Mouse (Mus musculus) CH12.LX (cell line): ENCODE measurements at regions not wholly inside any gene's neighbourhood (a gene's known extent, or its start where the extent isn't known, plus 50 kb on each side); places are given as distances from the start of the nearest gene placed in this dataset.
"Not testable (repeated sequence)": the region's sequence is repeated elsewhere in the genome, so short reads cannot be mapped to it uniquely, and the experiment has no call there.

Source experiments
- CHD1 ChIP-seq: IDR thresholded peaks from 2 replicates; pipeline ENCODE4 v1.6.1; 2012; ENCODE audit warnings: low read depth, low read length, improper control_type of control experiment, inconsistent platforms
- CHD2 ChIP-seq: IDR thresholded peaks from 2 replicates; pipeline ENCODE4 v1.6.1; 2011; ENCODE audit warnings: low read length, improper control_type of control experiment
- CTCF ChIP-seq, 2 experiments: IDR thresholded peaks in 1 of 2; conservative IDR thresholded peaks in 1 of 2; 2 replicates each; pipeline ENCODE4 v1.5.1; 2011 to 2012; ENCODE audit warnings: low read depth in 2 of 2, low read length in 2 of 2, improper control_type of control experiment in 1 of 2, inconsistent platforms in 1 of 2, mild to moderate bottlenecking in 1 of 2, moderate library complexity in 1 of 2
- ELF1 ChIP-seq: IDR thresholded peaks from 2 replicates; pipeline ENCODE4 v1.6.1; 2014; ENCODE audit warnings: low read depth, mild to moderate bottlenecking, inconsistent platforms, low read length, improper control_type of control experiment
- HCFC1 ChIP-seq: IDR thresholded peaks from 2 replicates; pipeline ENCODE4 v1.6.1; 2012; ENCODE audit warnings: low read depth, mild to moderate bottlenecking, inconsistent platforms, low read length, improper control_type of control experiment
- MAZ ChIP-seq: IDR thresholded peaks from 2 replicates; pipeline ENCODE4 v1.6.1; 2012; ENCODE audit warnings: low read depth, mild to moderate bottlenecking, inconsistent platforms, low read length, improper control_type of control experiment, moderate library complexity
- MXI1 ChIP-seq: IDR thresholded peaks from 2 replicates; pipeline ENCODE4 v1.6.1; 2011; ENCODE audit warnings: mild to moderate bottlenecking, low read depth, low read length, improper control_type of control experiment
- NELFE ChIP-seq: IDR thresholded peaks from 2 replicates; pipeline ENCODE4 v1.6.1; 2011; ENCODE audit warnings: low read depth, low read length, improper control_type of control experiment
- POLR2A ChIP-seq: IDR thresholded peaks from 2 replicates; pipeline ENCODE4 v1.6.1; 2011; ENCODE audit warnings: low read depth, mild to moderate bottlenecking, improper control_type of control experiment, low read length
- SMC3 ChIP-seq: IDR thresholded peaks from 2 replicates; pipeline ENCODE4 v1.6.1; 2011; ENCODE audit warnings: low read depth, low read length, improper control_type of control experiment
- TBP ChIP-seq: conservative IDR thresholded peaks from 2 replicates; pipeline ENCODE4 v1.6.1; 2011; ENCODE audit warnings: low read depth, low read length, improper control_type of control experiment
- TCF12 ChIP-seq: IDR thresholded peaks from 2 replicates; pipeline ENCODE4 v1.6.1; 2014; ENCODE audit warnings: low read depth, mild to moderate bottlenecking, inconsistent platforms, low read length, improper control_type of control experiment
- USF2 ChIP-seq: conservative IDR thresholded peaks from 2 replicates; pipeline ENCODE4 v1.6.1; 2011; ENCODE audit warnings: low read depth, low read length, improper control_type of control experiment

GRCm38 (mm10) chr3:101206172-101206571 lies 81.6 kb downstream of the Cd2 start:
- not testable (repeated sequence) for TF ChIP-seq CTCF (conservative IDR thresholded peaks at IDR 0.05 in 1 of 2, IDR thresholded peaks at IDR 0.05 in 1 of 2; ENCODE audit: low read depth in 2 of 2, low read length in 2 of 2); ELF1; CHD1; TBP; SMC3; TCF12; MXI1; MAZ; POLR2A; CHD2; NELFE; USF2
- TF ChIP-seq HCFC1, result peak; percentile 62
